Mouse (Mus musculus) midbrain, embryonic 15.5 days (tissue): Measurements from ENCODE around the gene Hyls1. TPM values are rescaled to one million over a fixed set of nuclear protein-coding genes. Genes with fewer than 3 reads are reported as not detected.
"Not testable (repeated sequence)": the region's sequence is repeated elsewhere in the genome, so short reads cannot be mapped to it uniquely, and the experiment has no call there.

Experiments used
- ATAC-seq: fragments of 200-750 bp; cut with Nextera tagmentation; replicated peaks from 2 replicates; pipeline ENCODE4 v1.8.0; 2017; ENCODE audit warnings: moderate TSS enrichment
- H3K27ac ChIP-seq: fragments of 300-500 bp; sonication (generic); 2 replicates; pipeline ENCODE4 v1.5.1; 2015; ENCODE audit warnings: mild to moderate bottlenecking, inconsistent platforms
- H3K27me3 ChIP-seq: fragments of 300-500 bp; sonication (generic); replicated peaks from 2 replicates; pipeline ENCODE4 v1.6.1; 2015; ENCODE audit warnings: inconsistent platforms
- H3K36me3 ChIP-seq: fragments of 300-500 bp; sonication (generic); replicated peaks from 2 replicates; pipeline ENCODE4 v1.6.1; 2015; ENCODE audit warnings: inconsistent platforms
- H3K4me1 ChIP-seq: fragments of 300-500 bp; sonication (generic); 2 replicates; pipeline ENCODE4 v1.6.1; 2015; ENCODE audit warnings: inconsistent platforms
- H3K4me2 ChIP-seq: fragments of 300-500 bp; sonication (generic); 2 replicates; pipeline ENCODE4 v1.6.1; 2015; ENCODE audit warnings: inconsistent platforms, mild to moderate bottlenecking, moderate library complexity
- H3K4me3 ChIP-seq: fragments of 300-500 bp; sonication (generic); 2 replicates; pipeline ENCODE4 v1.5.1; 2015; ENCODE audit warnings: mild to moderate bottlenecking, inconsistent platforms
- H3K9ac ChIP-seq: fragments of 300-500 bp; sonication (generic); 2 replicates; pipeline ENCODE4 v1.6.1; 2015; ENCODE audit warnings: mild to moderate bottlenecking, inconsistent platforms
- H3K9me3 ChIP-seq: fragments of 300-500 bp; sonication (generic); 2 replicates; pipeline ENCODE4 v1.6.1; 2016; ENCODE audit warnings: inconsistent platforms
- WGBS: fragments of 180-500 bp; shearing (Covaris S2); methylation state at CpG from one replicate; pipeline ENCODE4 v1.1.7; 2015; ENCODE audit warnings: mixed read lengths; 5-methylcytosine and 5-hydroxymethylcytosine counted together
- polyA plus RNA-seq: library from polyadenylated mRNA; unstranded; fragments of >200 nt; fragmentation: Nextera tagmentation; extraction: Ambion mirVana; gene quantifications from 2 replicates; pipeline ENCODE4 v1.2.1, GENCODE M21; 2015

The Hyls1 gene
- 14.5 and 16.3 TPM in 2 replicates for polyA plus RNA-seq

- 0 out of 2 replicates have a peak, but pooled peaks cover 7% of the 10 kb centered on the region for H3K27me3 ChIP-seq
- under 1% methylated on average over 86 of the region's 86 CpGs for WGBS
- peak within 1 kb of the TSS; percentile 81 for H3K4me2 ChIP-seq
- H3K36me3 ChIP-seq: peaks cover 18% of the 10 kb centered on the region
- peak within 1 kb of the TSS; percentile 91 for H3K27ac ChIP-seq
- peak; percentile 98 for ATAC-seq
- no peaks in the 10 kb centered on the region for H3K9me3 ChIP-seq
- peak within 1 kb of the TSS; percentile 70 for H3K9ac ChIP-seq
- peak within 1 kb of the TSS; percentile 86 for H3K4me3 ChIP-seq
- H3K4me1 ChIP-seq: peaks cover 23% of the 10 kb centered on the region
Measured at GRCm38 (mm10) chr9:35569571-35570534, at the start of gene Hyls1, which contains the start of gene Pate2. Gene Hyls1 (minus strand): TSS chr9:35570398. Gene Pate2 (plus strand): TSS chr9:35570284.

- ATAC-seq, H3K27ac ChIP-seq, H3K9ac ChIP-seq, H3K4me2 ChIP-seq, H3K4me1 ChIP-seq, H3K4me3 ChIP-seq, H3K36me3 ChIP-seq, H3K27me3 ChIP-seq, H3K9me3 ChIP-seq: not testable (repeated sequence)
- WGBS: 64% methylated on average over 2 of the region's 2 CpGs
Measured at GRCm38 (mm10) chr9:35616784-35617183, 46.6 kb upstream of the Hyls1 start.

- ATAC-seq: no peak
- H3K4me2 ChIP-seq: no peak overlapping the region
- H3K27me3 ChIP-seq: no peaks in the 10 kb centered on the region
- no peak overlapping the region for H3K4me3 ChIP-seq
- no peaks in the 10 kb centered on the region for H3K4me1 ChIP-seq
- no peaks in the 10 kb centered on the region for H3K36me3 ChIP-seq
- 32% methylated on average over 2 of the region's 2 CpGs for WGBS
- no peak overlapping the region for H3K27ac ChIP-seq
- H3K9me3 ChIP-seq: no peaks in the 10 kb centered on the region
- H3K9ac ChIP-seq: no peak overlapping the region
Measured at GRCm38 (mm10) chr9:35614005-35614404, 43.8 kb upstream of the Hyls1 start.

- Histone ChIP-seq H3K4me2 (no peak within 1 kb of the TSS), H3K4me1 (no peaks in the 10 kb centered on the region), H3K27ac (no peak within 1 kb of the TSS), H3K4me3 (no peak within 1 kb of the TSS), H3K9me3 (no peaks in the 10 kb centered on the region), H3K36me3 (no peaks in the 10 kb centered on the region), H3K9ac (no peak within 1 kb of the TSS), H3K27me3 (no peaks in the 10 kb centered on the region)
- no peak for ATAC-seq
- 96% methylated on average over 1 of the region's 1 CpGs for WGBS
Measured at GRCm38 (mm10) chr9:35611841-35612240, 41.6 kb upstream of the Hyls1 start, which contains the start of gene Pate4. Gene Pate4 (minus strand): TSS chr9:35611941.

- H3K4me1 ChIP-seq: no peaks in the 10 kb centered on the region
- no peak overlapping the region for H3K4me2 ChIP-seq
- no peaks in the 10 kb centered on the region for H3K9me3 ChIP-seq
- no peaks in the 10 kb centered on the region for H3K36me3 ChIP-seq
- no peak overlapping the region for H3K9ac ChIP-seq
- WGBS: 60% methylated on average over 8 of the region's 8 CpGs
- H3K4me3 ChIP-seq: no peak overlapping the region
- no peaks in the 10 kb centered on the region for H3K27me3 ChIP-seq
- no peak for ATAC-seq
- H3K27ac ChIP-seq: no peak overlapping the region
Measured at GRCm38 (mm10) chr9:35607647-35608405, 37.6 kb upstream of the Hyls1 start.

- Histone ChIP-seq H3K4me3 (no peak overlapping the region), H3K36me3 (no peaks in the 10 kb centered on the region), H3K27me3 (no peaks in the 10 kb centered on the region), H3K27ac (no peak overlapping the region), H3K9ac (no peak overlapping the region), H3K4me1 (no peaks in the 10 kb centered on the region), H3K4me2 (no peak overlapping the region), H3K9me3 (no peaks in the 10 kb centered on the region)
- 0 out of 2 replicates have a peak, but pooled peaks have one; percentile 52 for ATAC-seq
- 20% methylated on average over 2 of the region's 2 CpGs for WGBS
Measured at GRCm38 (mm10) chr9:35592903-35593302, 22.7 kb upstream of the Hyls1 start.

GRCm38 (mm10) chr9:35587674-35588073 lies 17.5 kb upstream of the Hyls1 start:
- H3K4me2 ChIP-seq: no peak overlapping the region
- no peak overlapping the region for H3K4me3 ChIP-seq
- H3K9ac ChIP-seq: no peak overlapping the region
- H3K9me3 ChIP-seq: no peaks in the 10 kb centered on the region
- no peak for ATAC-seq
- no peaks in the 10 kb centered on the region for H3K27me3 ChIP-seq
- no peak overlapping the region for H3K27ac ChIP-seq
- no peaks in the 10 kb centered on the region for H3K4me1 ChIP-seq
- WGBS: 50% methylated on average over 1 of the region's 1 CpGs
- H3K36me3 ChIP-seq: no peaks in the 10 kb centered on the region

- Histone ChIP-seq H3K4me2 (peak overlapping the region; percentile 67), H3K27ac (no peak overlapping the region), H3K9ac (peak overlapping the region; percentile 35), H3K4me3 (peak overlapping the region; percentile 39), H3K9me3 (no peaks in the 10 kb centered on the region), H3K36me3 (no peaks in the 10 kb centered on the region), H3K27me3 (0 out of 2 replicates have a peak, but pooled peaks cover 7% of the 10 kb centered on the region), H3K4me1 (peaks cover 8% of the 10 kb centered on the region)
- WGBS: 3% methylated on average over 32 of the region's 32 CpGs
- ATAC-seq: no peak
Measured at GRCm38 (mm10) chr9:35574416-35574815, 4.2 kb upstream of the Hyls1 start.

GRCm38 (mm10) chr9:35570663-35571062 lies 465 bp upstream of the Hyls1 start:
- no peaks in the 10 kb centered on the region for H3K9me3 ChIP-seq
- ATAC-seq: peak; percentile 12; the same call in 1 of the 2 replicates
- WGBS: 7% methylated on average over 5 of the region's 5 CpGs
- H3K27ac ChIP-seq: peak overlapping the region; percentile 91; the same call in 1 of the 2 replicates
- peak overlapping the region; percentile 86 for H3K4me3 ChIP-seq
- peaks cover 23% of the 10 kb centered on the region for H3K4me1 ChIP-seq
- H3K9ac ChIP-seq: peak overlapping the region; percentile 70
- peak overlapping the region; percentile 81 for H3K4me2 ChIP-seq
- H3K36me3 ChIP-seq: peaks cover 10% of the 10 kb centered on the region
- H3K27me3 ChIP-seq: 0 out of 2 replicates have a peak, but pooled peaks cover 7% of the 10 kb centered on the region

- H3K4me1 ChIP-seq: peaks cover 18% of the 10 kb centered on the region
- no peak overlapping the region for H3K27ac ChIP-seq
- H3K4me3 ChIP-seq: no peak overlapping the region
- no peaks in the 10 kb centered on the region for H3K9me3 ChIP-seq
- H3K9ac ChIP-seq: no peak overlapping the region
- peaks cover 18% of the 10 kb centered on the region for H3K36me3 ChIP-seq
- no peak overlapping the region for H3K4me2 ChIP-seq
- no peaks in the 10 kb centered on the region for H3K27me3 ChIP-seq
- WGBS: 86% methylated on average over 3 of the region's 3 CpGs
- no peak for ATAC-seq
Measured at GRCm38 (mm10) chr9:35567995-35568394, 2.2 kb downstream of the Hyls1 start.

- 97% methylated on average over 5 of the region's 5 CpGs for WGBS
- peaks cover 25% of the 10 kb centered on the region for H3K36me3 ChIP-seq
Measured at GRCm38 (mm10) chr9:35564536-35565240, 5.5 kb downstream of the Hyls1 start.

More at GRCm38 (mm10) chr9:35564536-35565240, 5.5 kb downstream of the Hyls1 start:
- Histone ChIP-seq H3K4me1 (peaks cover 24% of the 10 kb centered on the region), H3K4me2 (no peak overlapping the region), H3K27me3 (no peaks in the 10 kb centered on the region), H3K9me3 (no peaks in the 10 kb centered on the region), H3K27ac (no peak overlapping the region), H3K9ac (no peak overlapping the region), H3K4me3 (no peak overlapping the region)
- ATAC-seq: no peak
